Mouse (Mus musculus): ENCODE results near the gene Bag5.

- no peak for TF ChIP-seq CTCF (IDR thresholded peaks at IDR 0.05; ENCODE audit: control insufficient read depth, insufficient read depth, insufficient replicate concordance, low read depth, low read length)
- TF ChIP-seq POLR2A (IDR thresholded peaks at IDR 0.05; ENCODE audit: control insufficient read depth, low read depth, low read length) = no peak
Measured at GRCm38 (mm10) chr12:111669000-111669788, 43.9 kb downstream of the Bag5 start.

Data from testis, adult 2 months (tissue).